In genomic region chr1:30950456-30950835, GRCm38 (mm10) we compare ENCODE assay signal across 8 mouse cellular contexts. TPM values are rescaled to one million over a fixed set of nuclear protein-coding genes. Genes with fewer than 3 reads are reported as not detected.
DNase-seq lines count a peak whose midpoint lies in the region; ATAC-seq and TF ChIP-seq lines count a peak whose summit lies in the region.

No protein-coding gene starts in this region.

- H3K4me2 ChIP-seq in forebrain, postnatal 0 days (ENCODE audit: low read depth), result peak overlapping the region; percentile 52

- H3K9ac ChIP-seq in ES-Bruce4 (ENCODE audit: low read depth, poor library complexity, severe bottlenecking), result peak overlapping the region; percentile 86
- peak overlapping the region; percentile 93 for H3K9ac ChIP-seq in forebrain, postnatal 0 days

- DNase-seq in gastrocnemius, adult 2 months, result no peak
- no peak for DNase-seq in gastrocnemius, postnatal 36 days
- no peak for DNase-seq in forebrain, postnatal 0 days
- no peak for DNase-seq in retina, embryonic 14.5 days (ENCODE audit: low spot score)
- DNase-seq in spleen, adult 12 weeks (ENCODE audit: low spot score), result no peak
- no peak for DNase-seq in gastrocnemius, postnatal 14 days

- H3K27me3 ChIP-seq in ES-Bruce4 (ENCODE audit: control insufficient read depth, insufficient read depth, low read length, poor library complexity, severe bottlenecking), result no peaks in the 10 kb centered on the region
- H3K27me3 ChIP-seq in forebrain, postnatal 0 days (ENCODE audit: insufficient read depth, low read length), result no peaks in the 10 kb centered on the region

- H3K9me3 ChIP-seq in ES-Bruce4 (replicated peaks; ENCODE audit: control insufficient read depth, insufficient read depth, low read length, poor library complexity, severe bottlenecking), result no peaks in the 10 kb centered on the region
- H3K9me3 ChIP-seq in forebrain, postnatal 0 days (ENCODE audit: low read length), result no peaks in the 10 kb centered on the region

- peak overlapping the region; percentile 98 for H3K27ac ChIP-seq in gastrocnemius, adult 2 months
- peak overlapping the region; percentile 85 for H3K27ac ChIP-seq in ES-Bruce4 (ENCODE audit: insufficient read depth, low read length)
- H3K27ac ChIP-seq in forebrain, postnatal 0 days (ENCODE audit: low read depth, low read length), result peak overlapping the region; percentile 100

- WGBS in forebrain, postnatal 0 days, result 20% methylated on average over 5 of the region's 5 CpGs

- TF ChIP-seq EP300 in ES-Bruce4 (IDR thresholded peaks at IDR 0.05; ENCODE audit: insufficient read depth, low read depth, low read length), result no peak

- H3K4me3 ChIP-seq in gastrocnemius, adult 2 months, result peak overlapping the region; percentile 91
- H3K4me3 ChIP-seq in ES-Bruce4 (ENCODE audit: low read depth, low read length), result peak overlapping the region; percentile 44
- H3K4me3 ChIP-seq in forebrain, postnatal 0 days (ENCODE audit: low read depth, low read length), result peak overlapping the region; percentile 97

- intact Hi-C loops in gastrocnemius, adult 2 months (cut with DNase I), result loop anchor here (5.0 kb wide), 1 partner anchor 62 kb away; no protein-coding TSS in a partner anchor
- intact Hi-C loops in gastrocnemius, postnatal 36 days (cut with DNase I), result loop anchor here (5.0 kb wide), 1 partner anchor 67 kb away; no protein-coding TSS in a partner anchor
- intact Hi-C loops in gastrocnemius, postnatal 14 days (cut with DNase I; ENCODE audit: low total_unique reads), result loop anchor here (5.0 kb wide), 1 partner anchor 73 kb away; no protein-coding TSS in a partner anchor

- no peak for ATAC-seq in forebrain, postnatal 0 days
- 0 out of 2 replicates have a peak, but pooled peaks have one; percentile 0 for ATAC-seq in megakaryocyte-erythroid progenitor cell, adult 5-6 weeks (replicated peaks; ENCODE audit: low FRiP score, low TSS enrichment, poor library complexity, severe bottlenecking)

- TF ChIP-seq POLR2A in ES-Bruce4 (IDR thresholded peaks at IDR 0.05; ENCODE audit: insufficient read depth, low read length), result no peak

- peaks cover 8% of the 10 kb centered on the region for H3K36me3 ChIP-seq in ES-Bruce4 (ENCODE audit: control insufficient read depth, insufficient read depth, low read length, poor library complexity, severe bottlenecking)
- no peaks in the 10 kb centered on the region for H3K36me3 ChIP-seq in forebrain, postnatal 0 days (ENCODE audit: insufficient read depth)

- peaks cover 1% of the 10 kb centered on the region for H3K4me1 ChIP-seq in ES-Bruce4 (ENCODE audit: control insufficient read depth, insufficient read depth, low read length)
- peaks cover 8% of the 10 kb centered on the region; the same call in 1 of the 2 replicates for H3K4me1 ChIP-seq in forebrain, postnatal 0 days (ENCODE audit: insufficient read depth)

- no peak for TF ChIP-seq CTCF in gastrocnemius, adult 2 months (IDR thresholded peaks at IDR 0.05)
- TF ChIP-seq CTCF in ES-Bruce4 (IDR thresholded peaks at IDR 0.05; ENCODE audit: low read depth, low read length), result no peak
- no peak for TF ChIP-seq CTCF in forebrain, postnatal 0 days (IDR thresholded peaks at IDR 0.05; ENCODE audit: low read depth)

RNA-seq across cellular contexts. Expression of gene AC153137.1, which starts 27.3 kb away (rescaled TPM):
- not detected for total RNA-seq in gastrocnemius, adult 2 months (2021)
- not detected for total RNA-seq in gastrocnemius, postnatal 36 days (2021)
- not detected in 2 replicates for polyA plus RNA-seq in ES-Bruce4 (2011; ENCODE audit: insufficient read depth, insufficient read length, low read depth, missing spikeins)
- total RNA-seq in forebrain, postnatal 0 days (2014; rRNA removed), result not detected in 2 replicates
- not detected in 2 replicates for polyA plus RNA-seq in forebrain, postnatal 0 days (2015; fragmentation: Nextera tagmentation; extraction: Ambion mirVana)
- total RNA-seq in megakaryocyte-erythroid progenitor cell, adult 5-6 weeks (2014; fragmentation: Nextera tagmentation), result not detected in 2 replicates
- total RNA-seq in megakaryocyte-erythroid progenitor cell, adult 5-6 weeks (2017), result not detected in 2 replicates
- not detected for total RNA-seq in gastrocnemius, postnatal 14 days (2021)

Comparison
In these comparisons a context has a peak if more than half of its experiments do, and no peak if none do; other contexts are left out.
1. H3K4me3 ChIP-seq: peak in every context shown above with its lines; median percentile 97 in forebrain, postnatal 0 days; 91 in gastrocnemius, adult 2 months; 44 in ES-Bruce4.